Mouse (Mus musculus) embryonic facial prominence, embryonic 13.5 days (tissue): ENCODE data around the gene Bcl11a. TPM values are rescaled to one million over a fixed set of nuclear protein-coding genes. Genes with fewer than 3 reads are reported as not detected.

ENCODE experiments used
- ATAC-seq: fragments of 200-750 bp; cut with Nextera tagmentation; 2 replicates; pipeline ENCODE4 v1.8.0; 2017; ENCODE audit warnings: low read depth; ENCODE audit not compliant: insufficient number of reproducible peaks, insufficient read depth, low FRiP score, low TSS enrichment
- H3K27ac ChIP-seq: fragments of 300-500 bp; sonication (generic); 2 replicates; pipeline ENCODE4 v1.5.1; 2015; ENCODE audit warnings: moderate library complexity, mild to moderate bottlenecking, inconsistent platforms
- H3K27me3 ChIP-seq: fragments of 300-500 bp; sonication (generic); 2 replicates; pipeline ENCODE4 v1.6.1; 2015; ENCODE audit warnings: mild to moderate bottlenecking, inconsistent platforms
- H3K36me3 ChIP-seq: fragments of 300-500 bp; sonication (generic); 2 replicates; pipeline ENCODE4 v1.6.1; 2015; ENCODE audit warnings: mild to moderate bottlenecking, inconsistent platforms
- H3K4me1 ChIP-seq: fragments of 300-500 bp; sonication (generic); 2 replicates; pipeline ENCODE4 v1.6.1; 2015; ENCODE audit warnings: inconsistent platforms
- H3K4me2 ChIP-seq: fragments of 300-500 bp; sonication (generic); 2 replicates; pipeline ENCODE4 v1.6.1; 2015; ENCODE audit warnings: moderate library complexity, mild to moderate bottlenecking, inconsistent platforms
- H3K4me3 ChIP-seq: fragments of 300-500 bp; sonication (generic); 2 replicates; pipeline ENCODE4 v1.5.1; 2015; ENCODE audit warnings: mild to moderate bottlenecking, inconsistent platforms
- H3K9ac ChIP-seq: fragments of 300-500 bp; sonication (generic); 2 replicates; pipeline ENCODE4 v1.6.1; 2015; ENCODE audit warnings: mild to moderate bottlenecking, inconsistent platforms
- H3K9me3 ChIP-seq: fragments of 300-500 bp; sonication (generic); 2 replicates; pipeline ENCODE4 v1.6.1; 2016; ENCODE audit warnings: inconsistent platforms
- WGBS: fragments of 180-500 bp; shearing (Covaris S2); methylation state at CpG from one replicate; pipeline ENCODE4 v1.1.7; 2015; ENCODE audit warnings: mixed read lengths; 5-methylcytosine and 5-hydroxymethylcytosine counted together
- polyA plus RNA-seq: library from polyadenylated mRNA; unstranded; fragments of >200 nt; fragmentation: Nextera tagmentation; extraction: Ambion mirVana; gene quantifications from 2 replicates; pipeline ENCODE4 v1.2.1, GENCODE M21; 2015

The Bcl11a gene
- polyA plus RNA-seq, 1 experiment from 2014 or later: 79.1 TPM

DNA sequence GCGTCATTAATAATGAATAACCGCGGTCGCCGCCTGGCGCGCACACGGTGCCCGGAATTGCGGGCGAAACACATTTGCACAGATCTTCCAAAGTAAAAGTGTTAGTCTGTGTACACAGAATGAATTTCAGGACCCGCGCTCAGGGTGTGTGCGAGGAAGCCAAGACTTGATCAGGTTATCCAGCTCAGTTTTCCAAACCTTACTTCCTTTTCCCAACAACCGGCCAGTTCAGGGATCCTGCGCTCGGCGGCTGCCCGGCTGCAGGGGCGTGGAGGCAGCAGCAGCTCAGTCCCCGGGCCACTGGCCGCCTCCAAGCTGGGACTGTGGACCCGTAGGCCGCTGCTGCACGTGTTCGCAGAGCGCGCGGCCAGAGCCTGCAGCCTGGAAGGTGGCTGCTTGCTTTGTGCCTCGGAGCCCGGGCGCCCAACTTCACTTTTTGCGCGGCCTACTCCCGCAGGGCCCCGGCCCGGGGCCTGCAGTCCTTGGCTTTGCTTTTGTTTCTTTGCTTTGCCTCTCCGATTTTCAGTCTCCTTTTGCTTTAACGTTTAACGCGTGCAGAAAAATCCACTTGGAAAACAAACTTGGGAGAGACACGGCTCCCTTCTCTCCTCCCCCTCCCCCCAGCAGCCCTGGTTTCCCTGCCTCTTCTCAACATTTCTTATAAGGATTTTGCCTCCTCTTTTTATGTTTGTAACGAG, 4.0 kb downstream of the Bcl11a start:
- WGBS: under 1% methylated on average over 43 of the region's 43 CpGs
- peak overlapping the region; percentile 94 for H3K4me2 ChIP-seq
- ATAC-seq: no peak

DNA sequence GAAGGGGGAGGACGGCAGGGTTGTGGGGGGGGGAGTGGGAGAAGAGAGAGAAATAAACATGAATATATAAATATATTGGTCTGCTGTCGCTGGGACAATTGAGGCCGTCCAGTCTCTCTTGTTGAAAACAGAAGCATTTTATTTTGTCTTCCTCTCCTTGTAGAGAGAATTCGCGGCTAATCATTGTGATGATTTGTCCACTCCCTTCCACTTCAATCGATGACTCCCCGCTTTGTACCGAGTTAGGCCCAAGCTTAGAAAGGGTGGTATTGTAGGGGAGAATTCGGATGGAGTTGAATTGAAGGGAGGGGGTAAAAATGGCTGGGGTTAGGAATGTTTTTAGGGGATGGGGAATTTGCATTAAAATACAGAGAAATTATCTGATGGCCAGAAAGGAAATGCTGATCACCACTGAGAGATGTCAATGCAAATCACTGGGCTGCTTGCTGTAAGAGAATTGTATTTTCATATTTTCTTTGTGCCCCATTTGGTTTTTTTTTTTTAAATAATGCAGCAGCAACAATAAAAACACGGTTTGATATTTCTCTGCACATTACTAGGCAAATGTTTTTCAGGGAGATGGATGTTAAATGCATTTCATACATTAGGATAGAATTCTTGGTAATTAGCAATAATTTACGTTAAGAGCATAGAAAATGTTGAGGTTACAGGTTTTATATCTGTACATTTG, 4.7 kb downstream of the Bcl11a start:
- Histone ChIP-seq H3K27me3 (no peaks in the 10 kb centered on the region), H3K9ac (peak overlapping the region; percentile 99), H3K4me1 (peaks cover 40% of the 10 kb centered on the region), H3K4me2 (peak overlapping the region; percentile 94), H3K9me3 (no peaks in the 10 kb centered on the region), H3K36me3 (peaks cover 25% of the 10 kb centered on the region), H3K4me3 (peak overlapping the region; percentile 85), H3K27ac (peak overlapping the region; percentile 99)
- ATAC-seq: no peak
- 7% methylated on average over 11 of the region's 11 CpGs for whole genome bisulfite sequencing

More for the DNA sequence above, 4.0 kb downstream of the Bcl11a start:
- peaks cover 34% of the 10 kb centered on the region for H3K4me1 ChIP-seq
- no peaks in the 10 kb centered on the region for H3K9me3 ChIP-seq
- H3K4me3 ChIP-seq: peak overlapping the region; percentile 85
- H3K27me3 ChIP-seq: no peaks in the 10 kb centered on the region
- H3K27ac ChIP-seq: peak overlapping the region; percentile 99
- peak overlapping the region; percentile 99 for H3K9ac ChIP-seq
- H3K36me3 ChIP-seq: peaks cover 18% of the 10 kb centered on the region

DNA sequence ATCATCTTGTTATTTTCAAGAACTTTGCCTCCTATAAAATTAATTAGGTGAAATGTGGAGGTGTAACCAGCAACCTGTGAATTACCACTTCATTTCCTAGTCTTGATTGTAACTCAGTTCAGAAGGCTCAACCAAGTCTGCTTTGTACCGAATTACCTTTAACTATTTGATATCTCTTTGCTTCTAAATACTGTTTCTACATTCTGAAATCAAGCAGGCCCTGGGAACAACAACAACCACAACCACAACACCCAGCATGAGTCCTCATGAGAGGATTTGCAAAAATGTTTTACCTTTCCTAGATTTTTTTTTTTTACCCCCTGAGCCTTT, 5.2 kb downstream of the Bcl11a start:
- H3K27ac ChIP-seq: peak overlapping the region; percentile 12
- H3K9me3 ChIP-seq: no peaks in the 10 kb centered on the region
- peak overlapping the region; percentile 94 for H3K4me2 ChIP-seq
- H3K4me1 ChIP-seq: peaks cover 46% of the 10 kb centered on the region
- H3K36me3 ChIP-seq: peaks cover 30% of the 10 kb centered on the region
- H3K4me3 ChIP-seq: peak overlapping the region; percentile 85
- ATAC-seq: no peak
- WGBS: 21% methylated on average over 1 of the region's 1 CpGs
- no peaks in the 10 kb centered on the region for H3K27me3 ChIP-seq
- peak overlapping the region; percentile 70 for H3K9ac ChIP-seq

DNA sequence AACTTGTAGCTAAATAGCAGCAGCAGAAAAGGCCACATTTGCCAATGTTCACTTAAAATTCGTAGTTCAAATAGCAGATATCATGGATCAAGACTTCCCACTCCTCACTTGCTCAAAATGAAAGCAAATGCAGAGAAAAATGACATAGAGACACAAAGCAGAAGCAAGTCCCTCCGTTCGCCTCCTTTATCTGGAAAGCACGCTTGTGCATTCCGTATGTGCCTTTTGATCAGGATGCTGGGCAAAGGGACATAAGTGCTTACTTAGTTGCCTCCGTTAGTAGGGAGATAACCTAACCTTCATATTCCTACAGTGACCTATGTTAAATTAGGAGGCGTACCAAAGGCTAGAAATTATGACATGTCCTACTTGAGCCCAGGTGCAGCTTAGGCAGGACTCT, 5.6 kb downstream of the Bcl11a start:
- Histone ChIP-seq H3K36me3 (peaks cover 34% of the 10 kb centered on the region), H3K27me3 (no peaks in the 10 kb centered on the region), H3K4me3 (peak overlapping the region; percentile 85), H3K27ac (peak overlapping the region; percentile 12), H3K9me3 (no peaks in the 10 kb centered on the region), H3K4me2 (peak overlapping the region; percentile 94), H3K4me1 (peaks cover 49% of the 10 kb centered on the region), H3K9ac (peak overlapping the region; percentile 70)
- ATAC-seq: no peak
- WGBS: 36% methylated on average over 7 of the region's 7 CpGs

DNA sequence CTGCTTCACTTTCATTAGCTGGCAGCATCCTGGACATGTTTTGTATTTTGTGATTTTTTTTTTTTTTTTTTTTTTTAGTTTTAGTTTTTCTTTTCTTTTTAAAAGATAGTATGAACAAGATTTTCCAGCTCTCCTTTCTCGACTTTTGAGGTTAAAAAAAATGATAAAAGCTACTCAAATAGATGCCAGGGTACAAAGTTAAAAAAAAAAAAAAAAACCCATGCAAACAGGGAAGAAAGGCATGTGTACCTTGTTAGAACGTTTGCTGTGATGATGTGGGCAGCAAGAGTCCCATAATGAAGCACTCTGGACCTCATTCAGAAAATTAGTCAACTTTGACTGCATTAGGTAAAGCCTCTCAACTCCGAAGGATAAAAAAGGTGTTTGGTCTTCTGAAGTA, 6.2 kb downstream of the Bcl11a start:
- peaks cover 54% of the 10 kb centered on the region for H3K4me1 ChIP-seq
- peaks cover 40% of the 10 kb centered on the region for H3K36me3 ChIP-seq
- 26% methylated on average over 3 of the region's 3 CpGs for WGBS
- H3K9me3 ChIP-seq: no peaks in the 10 kb centered on the region
- peak overlapping the region; percentile 85; the same call in 1 of the 2 replicates for H3K4me3 ChIP-seq
- peak overlapping the region; percentile 94 for H3K4me2 ChIP-seq
- no peak for ATAC-seq
- no peak overlapping the region; the same call in 1 of the 2 replicates for H3K9ac ChIP-seq
- H3K27ac ChIP-seq: no peak overlapping the region
- no peaks in the 10 kb centered on the region for H3K27me3 ChIP-seq

DNA sequence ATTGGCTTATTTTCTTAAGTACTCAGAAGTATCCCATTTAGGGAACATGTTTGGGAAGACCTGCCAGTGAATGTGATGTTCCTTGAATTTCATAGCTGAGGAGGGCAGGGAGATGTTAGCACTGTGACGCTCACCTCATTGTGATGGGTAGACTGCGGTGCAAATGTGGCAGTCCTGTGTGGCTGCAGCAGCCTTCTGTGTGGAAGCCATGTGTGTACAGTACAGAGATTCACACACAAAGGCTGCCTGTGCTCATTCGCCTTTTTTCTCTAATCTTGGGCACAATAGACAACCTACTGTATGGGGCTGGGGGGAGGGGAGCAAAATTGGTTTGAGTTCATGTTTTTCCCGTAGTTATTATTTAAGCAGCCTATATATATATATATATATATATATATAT, 6.7 kb downstream of the Bcl11a start:
- whole genome bisulfite sequencing: 39% methylated on average over 4 of the region's 4 CpGs
- no peak for ATAC-seq
- Histone ChIP-seq H3K36me3 (peaks cover 43% of the 10 kb centered on the region), H3K9me3 (no peaks in the 10 kb centered on the region), H3K9ac (no peak overlapping the region), H3K27ac (no peak overlapping the region), H3K4me2 (peak overlapping the region; percentile 44), H3K4me3 (no peak overlapping the region), H3K4me1 (peaks cover 60% of the 10 kb centered on the region), H3K27me3 (no peaks in the 10 kb centered on the region)

DNA sequence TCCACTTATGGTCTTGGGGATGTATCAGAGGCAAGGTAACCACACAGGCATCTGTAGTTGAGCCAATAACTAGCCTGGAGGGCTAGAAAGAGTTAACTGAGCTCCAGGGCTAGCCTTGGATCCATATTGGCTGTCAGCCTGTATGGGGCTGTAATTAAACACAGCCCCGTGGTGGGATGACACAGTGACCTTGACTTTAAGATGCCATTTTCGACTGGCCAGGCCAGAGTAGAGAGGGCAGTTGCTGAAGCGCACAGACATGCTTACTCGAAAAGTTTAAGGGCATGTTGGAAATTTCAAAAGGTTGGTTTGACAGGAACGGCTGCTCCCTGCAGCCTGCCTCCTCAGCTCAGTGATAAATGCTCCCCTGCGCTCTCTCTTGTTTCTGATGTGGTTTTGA, 8.1 kb downstream of the Bcl11a start:
- H3K27me3 ChIP-seq: no peaks in the 10 kb centered on the region
- H3K4me3 ChIP-seq: no peak overlapping the region
- no peak for ATAC-seq
- WGBS: 29% methylated on average over 6 of the region's 6 CpGs
- 0 out of 2 replicates have a peak overlapping the region, but pooled peaks have one; percentile 9 for H3K27ac ChIP-seq
- H3K9me3 ChIP-seq: no peaks in the 10 kb centered on the region
- H3K9ac ChIP-seq: 0 out of 2 replicates have a peak overlapping the region, but pooled peaks have one; percentile 12
- H3K4me2 ChIP-seq: peak overlapping the region; percentile 5; the same call in 1 of the 2 replicates
- H3K4me1 ChIP-seq: peaks cover 72% of the 10 kb centered on the region
- peaks cover 49% of the 10 kb centered on the region for H3K36me3 ChIP-seq

DNA sequence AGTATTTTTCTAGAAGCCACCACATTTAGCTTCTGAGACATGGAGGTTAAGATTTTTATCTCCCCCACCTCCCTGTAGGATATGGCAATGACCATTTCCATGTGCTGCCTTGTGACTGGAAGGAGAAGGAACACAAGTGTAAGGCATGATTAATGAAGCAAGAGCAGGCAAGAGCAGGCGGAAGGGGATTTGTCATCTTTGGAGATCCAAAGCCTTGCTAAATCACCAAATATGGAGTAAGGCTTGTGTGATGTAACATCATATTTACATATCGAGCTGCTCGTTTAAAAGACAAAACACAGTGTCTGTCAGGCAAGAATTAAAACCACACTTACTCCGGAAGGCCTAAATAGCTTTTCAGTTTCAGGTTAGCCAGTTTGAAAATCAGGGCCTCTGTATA, 9.2 kb downstream of the Bcl11a start:
- Histone ChIP-seq H3K9me3 (no peaks in the 10 kb centered on the region), H3K9ac (no peak overlapping the region), H3K36me3 (peaks cover 49% of the 10 kb centered on the region), H3K4me2 (0 out of 2 replicates have a peak overlapping the region, but pooled peaks have one; percentile 9), H3K27me3 (no peaks in the 10 kb centered on the region), H3K4me1 (peaks cover 79% of the 10 kb centered on the region), H3K27ac (peak overlapping the region; percentile 44; the same call in 1 of the 2 replicates), H3K4me3 (no peak overlapping the region)
- 46% methylated on average over 4 of the region's 4 CpGs for WGBS
- no peak for ATAC-seq

DNA sequence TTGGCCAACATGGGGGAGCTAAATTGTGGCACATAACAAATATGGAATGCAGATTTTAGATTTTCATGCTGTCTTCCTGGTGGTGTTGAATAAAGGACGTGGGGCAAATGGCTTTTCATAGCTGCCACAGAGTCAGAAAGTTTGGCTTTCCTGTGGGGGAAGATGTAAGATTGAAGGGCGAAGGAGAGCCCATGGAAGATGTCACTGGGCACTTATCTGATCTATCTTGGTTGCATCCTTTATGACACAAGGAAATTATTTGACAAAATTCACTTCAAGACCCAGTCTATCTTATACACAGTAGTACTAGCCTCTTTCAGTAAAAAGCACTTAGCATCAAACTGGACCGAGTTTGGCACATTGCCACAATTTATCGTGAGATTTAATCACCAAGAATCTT, 12.6 kb downstream of the Bcl11a start:
- Histone ChIP-seq H3K4me1 (peaks cover 84% of the 10 kb centered on the region), H3K36me3 (peaks cover 50% of the 10 kb centered on the region)
- 53% methylated on average over 4 of the region's 4 CpGs for WGBS

DNA sequence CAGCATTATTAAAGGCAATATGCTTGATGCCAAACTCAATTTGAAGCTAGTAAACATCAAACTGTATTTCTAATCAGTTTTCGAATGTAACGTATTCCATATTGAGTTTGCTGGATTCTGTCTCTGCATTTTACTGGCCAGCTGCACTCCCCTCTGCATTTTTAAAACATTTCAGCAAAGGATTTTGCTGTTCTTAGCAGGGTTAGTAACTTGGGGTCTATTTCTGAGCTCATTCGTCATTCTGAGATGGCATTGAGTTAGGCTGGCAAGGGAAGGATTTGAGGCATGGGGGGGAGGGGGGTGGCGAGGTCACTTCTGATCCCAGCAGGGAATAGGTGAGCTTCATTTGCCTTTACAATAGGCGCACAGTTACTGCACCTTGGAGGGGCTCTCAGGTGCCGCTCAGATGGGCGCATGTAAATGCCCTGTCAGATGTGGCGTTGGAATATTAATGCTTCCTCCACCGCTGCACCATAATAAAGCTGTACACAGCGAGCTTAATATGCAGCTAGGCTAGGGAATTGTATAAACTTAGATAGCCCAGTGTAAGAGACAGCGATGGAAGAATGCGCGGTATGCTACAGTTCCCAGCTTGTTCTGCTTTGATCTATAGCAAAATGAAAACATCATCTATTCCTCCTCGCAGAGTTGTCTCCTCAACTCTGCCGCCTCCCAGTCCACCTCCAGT, 13.7 kb downstream of the Bcl11a start:
- Histone ChIP-seq H3K4me2 (peak overlapping the region; percentile 48), H3K9me3 (no peaks in the 10 kb centered on the region), H3K4me1 (peaks cover 80% of the 10 kb centered on the region), H3K27ac (peak overlapping the region; percentile 73), H3K27me3 (no peaks in the 10 kb centered on the region), H3K4me3 (0 out of 2 replicates have a peak overlapping the region, but pooled peaks have one; percentile 15), H3K36me3 (peaks cover 39% of the 10 kb centered on the region), H3K9ac (no peak overlapping the region)
- WGBS: 19% methylated on average over 15 of the region's 15 CpGs
- peak; percentile 52; the same call in 1 of the 2 replicates for ATAC-seq

More for the DNA sequence above, 12.6 kb downstream of the Bcl11a start:
- Histone ChIP-seq H3K9ac (no peak overlapping the region), H3K4me3 (no peak overlapping the region), H3K27me3 (no peaks in the 10 kb centered on the region), H3K9me3 (no peaks in the 10 kb centered on the region), H3K4me2 (no peak overlapping the region), H3K27ac (no peak overlapping the region)
- ATAC-seq: no peak

DNA sequence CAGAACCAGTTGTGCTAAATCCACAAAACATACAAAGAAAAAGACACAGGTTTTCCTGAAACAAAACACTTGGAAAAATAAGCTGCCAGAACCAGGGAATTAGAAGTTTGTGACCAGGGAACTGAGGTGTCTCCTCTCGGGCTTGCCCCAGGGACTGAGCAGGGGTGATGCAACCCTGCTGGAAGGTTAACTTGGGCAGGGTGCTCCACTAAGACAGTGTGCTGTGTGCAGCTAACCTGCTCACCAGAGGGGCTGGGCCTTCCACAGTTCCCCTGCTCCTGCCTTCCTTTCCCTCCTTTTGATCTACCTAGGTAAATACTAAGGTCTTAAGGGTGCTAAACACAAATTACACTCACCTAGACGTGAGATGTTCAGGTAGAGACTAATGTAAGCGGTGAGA, 14.8 kb downstream of the Bcl11a start:
- WGBS: 45% methylated on average over 3 of the region's 3 CpGs
- no peak for ATAC-seq
- Histone ChIP-seq H3K27me3 (no peaks in the 10 kb centered on the region), H3K4me2 (no peak overlapping the region), H3K36me3 (peaks cover 28% of the 10 kb centered on the region), H3K9me3 (no peaks in the 10 kb centered on the region), H3K4me1 (peaks cover 80% of the 10 kb centered on the region), H3K27ac (peak overlapping the region; percentile 49), H3K9ac (no peak overlapping the region), H3K4me3 (no peak overlapping the region)
